Mouse (Mus musculus): ENCODE results near the gene Maip1. TPM values are rescaled to one million over a fixed set of nuclear protein-coding genes. Genes with fewer than 3 reads are reported as not detected.

The Maip1 gene
- polyA plus RNA-seq (2014; fragmentation: Nextera tagmentation; extraction: Ambion mirVana): 17.5 and 17.8 TPM in 2 replicates

- ATAC-seq (replicated peaks; ENCODE audit: low FRiP score) (peak; percentile 89), DNase-seq (ENCODE audit: low spot score) (peak; percentile 88)
- Histone ChIP-seq H3K4me2 (peak within 1 kb of the TSS; percentile 88), H3K27ac (ENCODE audit: low read depth, low read length) (peak within 1 kb of the TSS; percentile 91), H3K4me1 (replicated peaks; ENCODE audit: control insufficient read depth, insufficient read depth, low read length) (peaks cover 6% of the 10 kb centered on the region), H3K4me3 (ENCODE audit: low read depth, low read length) (peak within 1 kb of the TSS; percentile 89), H3K9ac (ENCODE audit: low read depth, low read length) (peak within 1 kb of the TSS; percentile 95), H3K27me3 (replicated peaks; ENCODE audit: control insufficient read depth, insufficient read depth, low read length) (no peaks in the 10 kb centered on the region), H3K36me3 (ENCODE audit: control insufficient read depth, insufficient read depth, low read length) (no peaks in the 10 kb centered on the region), H3K9me3 (ENCODE audit: control insufficient read depth, low read length) (no peaks in the 10 kb centered on the region)
- 0% methylated on average over 72 of the region's 72 CpGs for WGBS
Observed at GRCm38 (mm10) chr1:57406187-57407151, at the start of gene Maip1, which contains the start of gene Tyw5. Gene Maip1, plus strand, starts transcription at chr1:57406328. Gene Tyw5, minus strand, starts transcription at chr1:57407101.

GRCm38 (mm10) chr1:57358546-57358945, 47.6 kb upstream of the Maip1 start:
- no peak overlapping the region for H3K4me3 ChIP-seq (ENCODE audit: low read depth, low read length)
- H3K27ac ChIP-seq (ENCODE audit: low read depth, low read length): no peak overlapping the region
- DNase-seq (ENCODE audit: low spot score) (no peak), ATAC-seq (replicated peaks; ENCODE audit: low FRiP score) (no peak)
- H3K4me2 ChIP-seq: no peak overlapping the region
- H3K36me3 ChIP-seq (ENCODE audit: control insufficient read depth, insufficient read depth, low read length): no peaks in the 10 kb centered on the region
- 87% methylated on average over 5 of the region's 5 CpGs for WGBS
- H3K27me3 ChIP-seq (replicated peaks; ENCODE audit: control insufficient read depth, insufficient read depth, low read length): no peaks in the 10 kb centered on the region
- H3K4me1 ChIP-seq (replicated peaks; ENCODE audit: control insufficient read depth, insufficient read depth, low read length): no peaks in the 10 kb centered on the region
- no peak overlapping the region for H3K9ac ChIP-seq (ENCODE audit: low read depth, low read length)
- no peaks in the 10 kb centered on the region for H3K9me3 ChIP-seq (ENCODE audit: control insufficient read depth, low read length)

- 84% methylated on average over 3 of the region's 3 CpGs for WGBS
- Histone ChIP-seq H3K4me1 (replicated peaks; ENCODE audit: control insufficient read depth, insufficient read depth, low read length) (no peaks in the 10 kb centered on the region), H3K27ac (ENCODE audit: low read depth, low read length) (no peak overlapping the region), H3K36me3 (ENCODE audit: control insufficient read depth, insufficient read depth, low read length) (no peaks in the 10 kb centered on the region), H3K9ac (ENCODE audit: low read depth, low read length) (no peak overlapping the region), H3K4me2 (no peak overlapping the region), H3K27me3 (replicated peaks; ENCODE audit: control insufficient read depth, insufficient read depth, low read length) (no peaks in the 10 kb centered on the region), H3K9me3 (ENCODE audit: control insufficient read depth, low read length) (no peaks in the 10 kb centered on the region), H3K4me3 (ENCODE audit: low read depth, low read length) (no peak overlapping the region)
- ATAC-seq (replicated peaks; ENCODE audit: low FRiP score) (no peak), DNase-seq (ENCODE audit: low spot score) (no peak)
Observed at GRCm38 (mm10) chr1:57367446-57367845, 38.7 kb upstream of the Maip1 start.

GRCm38 (mm10) chr1:57369111-57369510, 37.0 kb upstream of the Maip1 start:
- Histone ChIP-seq H3K4me1 (replicated peaks; ENCODE audit: control insufficient read depth, insufficient read depth, low read length) (no peaks in the 10 kb centered on the region), H3K9me3 (ENCODE audit: control insufficient read depth, low read length) (no peaks in the 10 kb centered on the region), H3K27me3 (replicated peaks; ENCODE audit: control insufficient read depth, insufficient read depth, low read length) (no peaks in the 10 kb centered on the region), H3K9ac (ENCODE audit: low read depth, low read length) (no peak overlapping the region), H3K27ac (ENCODE audit: low read depth, low read length) (no peak overlapping the region), H3K36me3 (ENCODE audit: control insufficient read depth, insufficient read depth, low read length) (no peaks in the 10 kb centered on the region), H3K4me3 (ENCODE audit: low read depth, low read length) (no peak overlapping the region), H3K4me2 (no peak overlapping the region)
- WGBS: 85% methylated on average over 4 of the region's 4 CpGs
- DNase-seq (ENCODE audit: low spot score) (no peak), ATAC-seq (replicated peaks; ENCODE audit: low FRiP score) (no peak)

GRCm38 (mm10) chr1:57370451-57370850, 35.7 kb upstream of the Maip1 start:
- H3K27ac ChIP-seq (ENCODE audit: low read depth, low read length): no peak overlapping the region
- no peaks in the 10 kb centered on the region for H3K9me3 ChIP-seq (ENCODE audit: control insufficient read depth, low read length)
- H3K36me3 ChIP-seq (ENCODE audit: control insufficient read depth, insufficient read depth, low read length): no peaks in the 10 kb centered on the region
- ATAC-seq (replicated peaks; ENCODE audit: low FRiP score) (no peak), DNase-seq (ENCODE audit: low spot score) (no peak)
- 66% methylated on average over 4 of the region's 4 CpGs for WGBS
- H3K27me3 ChIP-seq (replicated peaks; ENCODE audit: control insufficient read depth, insufficient read depth, low read length): no peaks in the 10 kb centered on the region
- no peak overlapping the region for H3K4me3 ChIP-seq (ENCODE audit: low read depth, low read length)
- H3K4me1 ChIP-seq (replicated peaks; ENCODE audit: control insufficient read depth, insufficient read depth, low read length): no peaks in the 10 kb centered on the region
- no peak overlapping the region for H3K9ac ChIP-seq (ENCODE audit: low read depth, low read length)
- no peak overlapping the region for H3K4me2 ChIP-seq

- Histone ChIP-seq H3K9ac (ENCODE audit: low read depth, low read length) (no peak overlapping the region), H3K9me3 (ENCODE audit: control insufficient read depth, low read length) (no peaks in the 10 kb centered on the region), H3K4me1 (replicated peaks; ENCODE audit: control insufficient read depth, insufficient read depth, low read length) (peaks cover 4% of the 10 kb centered on the region; the same call in 1 of the 2 replicates), H3K27ac (ENCODE audit: low read depth, low read length) (no peak overlapping the region), H3K27me3 (replicated peaks; ENCODE audit: control insufficient read depth, insufficient read depth, low read length) (no peaks in the 10 kb centered on the region), H3K36me3 (ENCODE audit: control insufficient read depth, insufficient read depth, low read length) (no peaks in the 10 kb centered on the region), H3K4me3 (ENCODE audit: low read depth, low read length) (no peak overlapping the region), H3K4me2 (no peak overlapping the region)
- DNase-seq (ENCODE audit: low spot score) (no peak), ATAC-seq (replicated peaks; ENCODE audit: low FRiP score) (no peak)
- 85% methylated on average over 2 of the region's 2 CpGs for WGBS
Observed at GRCm38 (mm10) chr1:57375276-57375675, 30.9 kb upstream of the Maip1 start.

GRCm38 (mm10) chr1:57376806-57377205, 29.3 kb upstream of the Maip1 start:
- H3K4me2 ChIP-seq: peak overlapping the region; percentile 91
- H3K27me3 ChIP-seq (replicated peaks; ENCODE audit: control insufficient read depth, insufficient read depth, low read length): no peaks in the 10 kb centered on the region
- peak overlapping the region; percentile 73 for H3K4me3 ChIP-seq (ENCODE audit: low read depth, low read length)
- DNase-seq (ENCODE audit: low spot score) (no peak), ATAC-seq (replicated peaks; ENCODE audit: low FRiP score) (no peak)
- 55% methylated on average over 6 of the region's 6 CpGs for WGBS
- H3K4me1 ChIP-seq (replicated peaks; ENCODE audit: control insufficient read depth, insufficient read depth, low read length): peaks cover 4% of the 10 kb centered on the region; the same call in 1 of the 2 replicates
- peak overlapping the region; percentile 72 for H3K9ac ChIP-seq (ENCODE audit: low read depth, low read length)
- no peaks in the 10 kb centered on the region for H3K9me3 ChIP-seq (ENCODE audit: control insufficient read depth, low read length)
- peak overlapping the region; percentile 30; the same call in 1 of the 2 replicates for H3K27ac ChIP-seq (ENCODE audit: low read depth, low read length)
- no peaks in the 10 kb centered on the region for H3K36me3 ChIP-seq (ENCODE audit: control insufficient read depth, insufficient read depth, low read length)

- Histone ChIP-seq H3K4me2 (peak within 1 kb of the TSS; percentile 91), H3K4me1 (replicated peaks; ENCODE audit: control insufficient read depth, insufficient read depth, low read length) (peaks cover 4% of the 10 kb centered on the region; the same call in 1 of the 2 replicates), H3K9me3 (ENCODE audit: control insufficient read depth, low read length) (no peaks in the 10 kb centered on the region), H3K27me3 (replicated peaks; ENCODE audit: control insufficient read depth, insufficient read depth, low read length) (no peaks in the 10 kb centered on the region), H3K9ac (ENCODE audit: low read depth, low read length) (peak within 1 kb of the TSS; percentile 97), H3K4me3 (ENCODE audit: low read depth, low read length) (peak within 1 kb of the TSS; percentile 73), H3K27ac (ENCODE audit: low read depth, low read length) (peak within 1 kb of the TSS; percentile 69), H3K36me3 (ENCODE audit: control insufficient read depth, insufficient read depth, low read length) (no peaks in the 10 kb centered on the region)
- ATAC-seq (replicated peaks; ENCODE audit: low FRiP score) (peak; percentile 96), DNase-seq (ENCODE audit: low spot score) (peak; percentile 97)
- WGBS: under 1% methylated on average over 81 of the region's 81 CpGs
Observed at GRCm38 (mm10) chr1:57377376-57378341, 28.5 kb upstream of the Maip1 start, which contains the start of gene 1700066M21Rik. Gene 1700066M21Rik, plus strand, starts transcription at chr1:57377620.
